9 mouse cellular contexts compared by ENCODE assay signal in genomic region chr2:84544739-84545138, GRCm38 (mm10).
"Had no signal": no experiment of that assay in that cellular context is flagged by ENCODE, and none has a peak within 500 bp of the region (broad histone marks: within the 10 kb centered on the region; RNA-seq: fewer than 3 reads in every experiment).

No protein-coding gene starts in this region.

- H3K4me2 ChIP-seq: limb, embryonic 15.5 days; liver, embryonic 12.5 days; lung, embryonic 15.5 days; neural tube, embryonic 15.5 days had no signal

- H3K4me3 ChIP-seq: limb, embryonic 15.5 days; liver, embryonic 12.5 days; lung, embryonic 15.5 days; myocyte; neural tube, embryonic 15.5 days had no signal

- H3K27ac ChIP-seq: limb, embryonic 15.5 days; liver, embryonic 12.5 days; lung, embryonic 15.5 days; neural tube, embryonic 15.5 days had no signal

- H3K9me3 ChIP-seq: limb, embryonic 15.5 days; liver, embryonic 12.5 days; lung, embryonic 15.5 days; neural tube, embryonic 15.5 days had no signal

- H3K9ac ChIP-seq: limb, embryonic 15.5 days; liver, embryonic 12.5 days; lung, embryonic 15.5 days; neural tube, embryonic 15.5 days had no signal

- ATAC-seq: liver, embryonic 12.5 days had no signal

- DNase-seq: kidney, postnatal 25 days; layer of hippocampus, postnatal 36 days; midbrain, embryonic 14.5 days; thymus, postnatal 4 days had no signal

- H3K36me3 ChIP-seq: limb, embryonic 15.5 days; liver, embryonic 12.5 days; lung, embryonic 15.5 days; neural tube, embryonic 15.5 days had no signal

- H3K27me3 ChIP-seq: limb, embryonic 15.5 days; liver, embryonic 12.5 days; lung, embryonic 15.5 days; neural tube, embryonic 15.5 days had no signal

- H3K4me1 ChIP-seq: limb, embryonic 15.5 days; liver, embryonic 12.5 days; lung, embryonic 15.5 days; neural tube, embryonic 15.5 days had no signal
